Mouse (Mus musculus) liver, embryonic 15.5 days (tissue): ENCODE measurements around the gene Nr2e3. TPM values are rescaled to one million over a fixed set of nuclear protein-coding genes. Genes with fewer than 3 reads are reported as not detected.

ENCODE experiments used
- ATAC-seq: fragments of 200-750 bp; cut with Nextera tagmentation; 2 replicates; pipeline ENCODE4 v1.8.0; 2017; ENCODE audit warnings: moderate number of reproducible peaks, mild to moderate bottlenecking, moderate library complexity; ENCODE audit not compliant: insufficient read depth
- H3K27ac ChIP-seq: fragments of 300-500 bp; sonication (generic); replicated peaks from 2 replicates; pipeline ENCODE4 v1.5.1; 2015; ENCODE audit warnings: mild to moderate bottlenecking, inconsistent platforms
- H3K27me3 ChIP-seq: fragments of 300-500 bp; sonication (generic); 2 replicates; pipeline ENCODE4 v1.6.1; 2015; ENCODE audit warnings: mild to moderate bottlenecking, inconsistent platforms
- H3K36me3 ChIP-seq: fragments of 300-500 bp; sonication (generic); replicated peaks from 2 replicates; pipeline ENCODE4 v1.6.1; 2015; ENCODE audit warnings: moderate library complexity, mild to moderate bottlenecking, inconsistent platforms
- H3K4me1 ChIP-seq: fragments of 300-500 bp; sonication (generic); replicated peaks from 2 replicates; pipeline ENCODE4 v1.6.1; 2015; ENCODE audit warnings: inconsistent platforms
- H3K4me2 ChIP-seq: fragments of 300-500 bp; sonication (generic); 2 replicates; pipeline ENCODE4 v1.6.1; 2015; ENCODE audit warnings: moderate library complexity, mild to moderate bottlenecking, inconsistent platforms
- H3K4me3 ChIP-seq: fragments of 300-500 bp; sonication (generic); replicated peaks from 2 replicates; pipeline ENCODE4 v1.5.1; 2015; ENCODE audit warnings: mild to moderate bottlenecking, inconsistent platforms
- H3K9ac ChIP-seq: fragments of 300-500 bp; sonication (generic); 2 replicates; pipeline ENCODE4 v1.6.1; 2015; ENCODE audit warnings: moderate library complexity, mild to moderate bottlenecking, inconsistent platforms
- H3K9me3 ChIP-seq: fragments of 300-500 bp; sonication (generic); replicated peaks from 2 replicates; pipeline ENCODE4 v1.6.1; 2016; ENCODE audit warnings: inconsistent platforms
- WGBS: fragments of 180-500 bp; shearing (Covaris S2); methylation state at CpG from one replicate; pipeline ENCODE4 v1.1.7; 2015; ENCODE audit warnings: mixed read lengths; ENCODE audit not compliant: insufficient replicate concordance; 5-methylcytosine and 5-hydroxymethylcytosine counted together
- polyA plus RNA-seq: library from polyadenylated mRNA; unstranded; fragments of >200 nt; fragmentation: Nextera tagmentation; extraction: Ambion mirVana; gene quantifications from 2 replicates; pipeline ENCODE4 v1.2.1, GENCODE M21; 2015

Gene Nr2e3
- polyA plus RNA-seq, 1 experiment from 2014 or later: not detected

GRCm38 (mm10) chr9:59949981-59950380 is 10.5 kb downstream of the Nr2e3 start:
- H3K36me3 ChIP-seq: no peaks in the 10 kb centered on the region
- ATAC-seq: no peak

GRCm38 (mm10) chr9:59949511-59949910 is 10.9 kb downstream of the Nr2e3 start:
- Histone ChIP-seq H3K36me3 (no peaks in the 10 kb centered on the region), H3K27me3 (peaks cover 30% of the 10 kb centered on the region), H3K4me3 (no peak overlapping the region), H3K4me1 (no peaks in the 10 kb centered on the region), H3K9me3 (no peaks in the 10 kb centered on the region), H3K9ac (no peak overlapping the region), H3K4me2 (no peak overlapping the region), H3K27ac (no peak overlapping the region)
- 45% methylated on average over 6 of the region's 6 CpGs for WGBS
- ATAC-seq: no peak

More at GRCm38 (mm10) chr9:59949981-59950380, 10.5 kb downstream of the Nr2e3 start:
- Histone ChIP-seq H3K9ac (no peak overlapping the region), H3K9me3 (no peaks in the 10 kb centered on the region), H3K4me3 (no peak overlapping the region), H3K27me3 (peaks cover 27% of the 10 kb centered on the region), H3K4me1 (no peaks in the 10 kb centered on the region), H3K27ac (no peak overlapping the region), H3K4me2 (no peak overlapping the region)
- WGBS: 67% methylated on average over 5 of the region's 5 CpGs

GRCm38 (mm10) chr9:59948691-59949250 is 11.7 kb downstream of the Nr2e3 start:
- no peaks in the 10 kb centered on the region for H3K9me3 ChIP-seq
- WGBS: 72% methylated on average over 17 of the region's 17 CpGs
- H3K4me2 ChIP-seq: no peak overlapping the region
- no peak for ATAC-seq
- H3K4me3 ChIP-seq: no peak overlapping the region
- H3K9ac ChIP-seq: no peak overlapping the region
- H3K27me3 ChIP-seq: peaks cover 30% of the 10 kb centered on the region
- H3K27ac ChIP-seq: no peak overlapping the region
- no peaks in the 10 kb centered on the region for H3K36me3 ChIP-seq
- H3K4me1 ChIP-seq: no peaks in the 10 kb centered on the region

- 68% methylated on average over 8 of the region's 8 CpGs for WGBS
- Histone ChIP-seq H3K27me3 (peaks cover 30% of the 10 kb centered on the region), H3K36me3 (no peaks in the 10 kb centered on the region), H3K27ac (no peak overlapping the region), H3K9ac (no peak overlapping the region), H3K4me1 (no peaks in the 10 kb centered on the region), H3K4me3 (no peak overlapping the region), H3K4me2 (no peak overlapping the region), H3K9me3 (no peaks in the 10 kb centered on the region)
- no peak for ATAC-seq
Observed at GRCm38 (mm10) chr9:59948226-59948625, 12.2 kb downstream of the Nr2e3 start.

GRCm38 (mm10) chr9:59947271-59947670 is 13.2 kb downstream of the Nr2e3 start:
- H3K4me3 ChIP-seq: no peak overlapping the region
- ATAC-seq: no peak
- no peaks in the 10 kb centered on the region for H3K9me3 ChIP-seq
- no peaks in the 10 kb centered on the region for H3K36me3 ChIP-seq
- no peak overlapping the region for H3K9ac ChIP-seq
- no peaks in the 10 kb centered on the region for H3K4me1 ChIP-seq
- H3K27me3 ChIP-seq: peaks cover 30% of the 10 kb centered on the region
- H3K4me2 ChIP-seq: no peak overlapping the region
- WGBS: 65% methylated on average over 8 of the region's 8 CpGs
- H3K27ac ChIP-seq: no peak overlapping the region

- Histone ChIP-seq H3K9me3 (no peaks in the 10 kb centered on the region), H3K27ac (no peak overlapping the region), H3K27me3 (peaks cover 35% of the 10 kb centered on the region), H3K4me3 (no peak overlapping the region), H3K4me1 (no peaks in the 10 kb centered on the region), H3K36me3 (no peaks in the 10 kb centered on the region), H3K9ac (no peak overlapping the region), H3K4me2 (no peak overlapping the region)
- WGBS: 49% methylated on average over 3 of the region's 3 CpGs
- ATAC-seq: no peak
Observed at GRCm38 (mm10) chr9:59945241-59945640, 15.2 kb downstream of the Nr2e3 start.

- WGBS: 67% methylated on average over 6 of the region's 6 CpGs
Observed at GRCm38 (mm10) chr9:59943826-59944225, 16.6 kb downstream of the Nr2e3 start.

GRCm38 (mm10) chr9:59942501-59943085 is 17.9 kb downstream of the Nr2e3 start:
- Histone ChIP-seq H3K27ac (no peak overlapping the region), H3K27me3 (peaks cover 24% of the 10 kb centered on the region), H3K9me3 (no peaks in the 10 kb centered on the region), H3K9ac (no peak overlapping the region), H3K4me1 (no peaks in the 10 kb centered on the region), H3K4me3 (no peak overlapping the region), H3K4me2 (no peak overlapping the region), H3K36me3 (no peaks in the 10 kb centered on the region)
- WGBS: 48% methylated on average over 5 of the region's 5 CpGs
- no peak for ATAC-seq

More at GRCm38 (mm10) chr9:59943826-59944225, 16.6 kb downstream of the Nr2e3 start:
- Histone ChIP-seq H3K4me2 (no peak overlapping the region), H3K4me1 (no peaks in the 10 kb centered on the region), H3K27ac (no peak overlapping the region), H3K9ac (no peak overlapping the region), H3K36me3 (no peaks in the 10 kb centered on the region), H3K9me3 (no peaks in the 10 kb centered on the region), H3K4me3 (no peak overlapping the region), H3K27me3 (peaks cover 35% of the 10 kb centered on the region)
- no peak for ATAC-seq

GRCm38 (mm10) chr9:59941885-59942350 is 18.5 kb downstream of the Nr2e3 start:
- Histone ChIP-seq H3K27ac (no peak overlapping the region), H3K36me3 (no peaks in the 10 kb centered on the region), H3K4me1 (no peaks in the 10 kb centered on the region), H3K27me3 (peaks cover 17% of the 10 kb centered on the region), H3K9me3 (no peaks in the 10 kb centered on the region), H3K4me2 (no peak overlapping the region), H3K4me3 (no peak overlapping the region), H3K9ac (no peak overlapping the region)
- 14% methylated on average over 9 of the region's 9 CpGs for WGBS
- no peak for ATAC-seq

GRCm38 (mm10) chr9:59940913-59941884 is 19.3 kb downstream of the Nr2e3 start:
- WGBS: 57% methylated on average over 11 of the region's 12 CpGs
- peaks cover 12% of the 10 kb centered on the region; the same call in 1 of the 2 replicates for H3K27me3 ChIP-seq
- H3K4me2 ChIP-seq: no peak overlapping the region
- H3K4me3 ChIP-seq: no peak overlapping the region
- H3K9ac ChIP-seq: no peak overlapping the region
- no peaks in the 10 kb centered on the region for H3K9me3 ChIP-seq
- H3K27ac ChIP-seq: no peak overlapping the region
- no peaks in the 10 kb centered on the region for H3K36me3 ChIP-seq
- H3K4me1 ChIP-seq: no peaks in the 10 kb centered on the region
- no peak for ATAC-seq

GRCm38 (mm10) chr9:59939691-59940090 is 20.8 kb downstream of the Nr2e3 start:
- Histone ChIP-seq H3K36me3 (no peaks in the 10 kb centered on the region), H3K9me3 (no peaks in the 10 kb centered on the region), H3K27ac (no peak overlapping the region), H3K27me3 (peaks cover 5% of the 10 kb centered on the region; the same call in 1 of the 2 replicates), H3K4me1 (no peaks in the 10 kb centered on the region), H3K9ac (no peak overlapping the region), H3K4me2 (no peak overlapping the region), H3K4me3 (no peak overlapping the region)
- ATAC-seq: no peak
- 51% methylated on average over 2 of the region's 2 CpGs for WGBS
